Mouse (Mus musculus): ENCODE measurements around the gene Cobll1.
A peak's percentile ranks its signal among the peaks of the same experiment; 100 is the strongest.

Gene Cobll1

GRCm38 (mm10) chr2:65236644-65237043, 2.6 kb downstream of the Cobll1 start:
- DNase-seq = no peak

- DNase-seq = no peak
Observed at GRCm38 (mm10) chr2:65232756-65233535, 6.3 kb downstream of the Cobll1 start.

GRCm38 (mm10) chr2:65228426-65228825, 10.8 kb downstream of the Cobll1 start:
- DNase-seq = no peak

GRCm38 (mm10) chr2:65227898-65228290, 11.3 kb downstream of the Cobll1 start:
- no peak for DNase-seq

GRCm38 (mm10) chr2:65227154-65227897, 11.9 kb downstream of the Cobll1 start:
- DNase-seq = no peak

GRCm38 (mm10) chr2:65226494-65226893, 12.7 kb downstream of the Cobll1 start:
- no peak for DNase-seq

- DNase-seq = no peak
Observed at GRCm38 (mm10) chr2:65223956-65224735, 15.1 kb downstream of the Cobll1 start.

- DNase-seq = peak; percentile 27
Observed at GRCm38 (mm10) chr2:65223012-65223411, 16.2 kb downstream of the Cobll1 start.

- DNase-seq = no peak
Observed at GRCm38 (mm10) chr2:65221646-65222045, 17.6 kb downstream of the Cobll1 start.

GRCm38 (mm10) chr2:65220563-65220962, 18.6 kb downstream of the Cobll1 start:
- peak; percentile 5 for DNase-seq

- no peak for DNase-seq
Observed at GRCm38 (mm10) chr2:65219375-65220135, 19.6 kb downstream of the Cobll1 start.

- peak; percentile 20 for DNase-seq
Observed at GRCm38 (mm10) chr2:65218318-65218717, 20.9 kb downstream of the Cobll1 start.

GRCm38 (mm10) chr2:65217677-65218076, 21.5 kb downstream of the Cobll1 start:
- DNase-seq = no peak

- DNase-seq = no peak
Observed at GRCm38 (mm10) chr2:65216163-65216562, 23.0 kb downstream of the Cobll1 start.

GRCm38 (mm10) chr2:65214556-65214955, 24.6 kb downstream of the Cobll1 start:
- no peak for DNase-seq

- no peak for DNase-seq
Observed at GRCm38 (mm10) chr2:65213675-65214074, 25.5 kb downstream of the Cobll1 start.

GRCm38 (mm10) chr2:65211620-65212019, 27.6 kb downstream of the Cobll1 start:
- DNase-seq = no peak

- DNase-seq = no peak
Observed at GRCm38 (mm10) chr2:65207750-65208149, 31.5 kb downstream of the Cobll1 start.

GRCm38 (mm10) chr2:65203699-65204098, 35.5 kb downstream of the Cobll1 start:
- no peak for DNase-seq

GRCm38 (mm10) chr2:65199706-65200105, 39.5 kb downstream of the Cobll1 start:
- DNase-seq = no peak

- no peak for DNase-seq
Observed at GRCm38 (mm10) chr2:65198605-65199004, 40.6 kb downstream of the Cobll1 start.

GRCm38 (mm10) chr2:65196994-65197393, 42.2 kb downstream of the Cobll1 start:
- no peak for DNase-seq
